Comparison of ENCODE assay signal across 18 mouse cellular contexts in the genomic region with DNA sequence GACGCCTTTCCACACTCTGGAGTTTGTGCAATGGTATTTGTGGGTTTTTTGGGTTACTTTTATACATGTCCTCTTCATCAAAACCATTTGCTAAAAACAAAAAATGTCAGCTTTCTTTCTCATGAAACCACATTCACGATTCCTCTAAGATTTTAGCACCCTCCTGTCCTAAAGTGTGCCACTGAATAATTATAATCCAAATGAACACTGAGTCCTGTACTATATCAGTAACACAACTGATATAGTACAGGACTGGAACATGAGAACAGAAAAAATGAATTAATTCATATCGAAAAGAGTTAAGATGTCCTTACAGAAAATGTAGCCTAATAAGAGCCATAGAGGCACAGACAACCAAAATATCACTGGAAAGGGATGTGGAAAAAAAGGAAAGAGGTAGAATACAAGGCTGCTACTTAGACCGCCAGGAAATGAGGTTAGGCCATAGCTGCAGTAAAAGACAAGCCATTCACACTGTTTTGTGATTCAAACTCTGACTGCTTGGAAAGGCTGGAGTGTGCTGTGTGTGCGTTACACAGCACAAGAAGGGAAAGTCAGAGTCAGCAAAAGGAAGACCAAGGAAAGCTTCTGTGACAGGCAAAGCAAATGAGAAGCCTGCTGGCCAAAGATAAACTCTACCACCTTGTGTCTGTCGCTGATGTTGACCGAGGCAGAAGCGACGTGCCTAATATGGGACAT.
"Had no signal": no experiment of that assay in that cellular context is flagged by ENCODE, and none has a peak within 500 bp of the region (broad histone marks: within the 10 kb centered on the region; RNA-seq: fewer than 3 reads in every experiment).

No protein-coding gene starts in this region.

- H3K4me2 ChIP-seq: liver, embryonic 15.5 days; lung, embryonic 15.5 days; midbrain, embryonic 12.5 days; neural tube, embryonic 12.5 days; stomach, embryonic 15.5 days had no signal

- DNase-seq: liver, postnatal 0 days; lung, adult 2 months; lung, postnatal 14 days; lung, postnatal 36 days; right cerebral cortex, postnatal 14 days; thymus, adult 18-20 months; thymus, postnatal 14 days; thymus, postnatal 36 days had no signal

- H3K27ac ChIP-seq: liver, embryonic 15.5 days; lung, embryonic 15.5 days; macrophage; midbrain, embryonic 12.5 days; neural tube, embryonic 12.5 days; stomach, embryonic 15.5 days; stomach, postnatal 0 days had no signal

- H3K36me3 ChIP-seq: liver, embryonic 15.5 days; lung, embryonic 15.5 days; midbrain, embryonic 12.5 days; neural tube, embryonic 12.5 days; stomach, embryonic 15.5 days had no signal

- H3K4me1 ChIP-seq: liver, embryonic 15.5 days; lung, embryonic 15.5 days; megakaryocyte, embryonic 14.5 days; midbrain, embryonic 12.5 days; neural tube, embryonic 12.5 days; stomach, embryonic 15.5 days had no signal

- H3K9me3 ChIP-seq: liver, embryonic 15.5 days; lung, embryonic 15.5 days; midbrain, embryonic 12.5 days; neural tube, embryonic 12.5 days; stomach, embryonic 15.5 days had no signal

- H3K4me3 ChIP-seq: liver, embryonic 15.5 days; lung, embryonic 15.5 days; megakaryocyte, embryonic 14.5 days; midbrain, embryonic 12.5 days; neural tube, embryonic 12.5 days; stomach, embryonic 15.5 days had no signal

- H3K9ac ChIP-seq: liver, embryonic 15.5 days; liver, postnatal 0 days; lung, embryonic 15.5 days; midbrain, embryonic 12.5 days; neural tube, embryonic 12.5 days; stomach, embryonic 15.5 days had no signal

- ATAC-seq: liver, postnatal 0 days; lung, postnatal 0 days; midbrain, embryonic 16.5 days had no signal

- H3K27me3 ChIP-seq: liver, embryonic 15.5 days; lung, embryonic 15.5 days; megakaryocyte, embryonic 14.5 days; midbrain, embryonic 12.5 days; neural tube, embryonic 12.5 days; stomach, embryonic 15.5 days had no signal
